ENCODE assay signal across 16 mouse cellular contexts in genomic region chr17:85712874-85713273, GRCm38 (mm10). TPM values are rescaled to one million over a fixed set of nuclear protein-coding genes. Genes with fewer than 3 reads are reported as not detected.
"Had no signal": no experiment of that assay in that cellular context is flagged by ENCODE, and none has a peak within 500 bp of the region (broad histone marks: within the 10 kb centered on the region; RNA-seq: fewer than 3 reads in every experiment).

No protein-coding gene starts in this region.

- H3K27me3 ChIP-seq: liver, embryonic 15.5 days; stomach, embryonic 15.5 days had no signal

- H3K4me1 ChIP-seq: liver, embryonic 15.5 days; neural tube, embryonic 12.5 days; stomach, embryonic 15.5 days had no signal

- H3K9me3 ChIP-seq: limb, embryonic 10.5 days; liver, embryonic 15.5 days; midbrain, embryonic 12.5 days; neural tube, embryonic 12.5 days; stomach, embryonic 15.5 days had no signal

- H3K36me3 ChIP-seq: limb, embryonic 10.5 days; liver, embryonic 15.5 days; midbrain, embryonic 12.5 days; neural tube, embryonic 12.5 days; stomach, embryonic 15.5 days had no signal

- H3K4me2 ChIP-seq: liver, embryonic 11.5 days; liver, embryonic 15.5 days; midbrain, embryonic 12.5 days; neural tube, embryonic 12.5 days; stomach, embryonic 15.5 days had no signal

- H3K9ac ChIP-seq: liver, embryonic 15.5 days; midbrain, embryonic 12.5 days; neural tube, embryonic 12.5 days; stomach, embryonic 15.5 days had no signal

- DNase-seq: kidney, adult 8-10 months; lung, adult 2 months; lung, postnatal 10 days; right cerebral cortex, postnatal 14 days; thymus, postnatal 4 days had no signal

- H3K4me3 ChIP-seq: left cerebral cortex, adult 2 months; limb, embryonic 10.5 days; liver, embryonic 15.5 days; midbrain, embryonic 12.5 days; myocyte; neural tube, embryonic 12.5 days; stomach, embryonic 15.5 days had no signal

- H3K27ac ChIP-seq: left cerebral cortex, adult 2 months; limb, embryonic 10.5 days; liver, embryonic 15.5 days; macrophage; midbrain, embryonic 12.5 days; neural tube, embryonic 12.5 days; stomach, embryonic 15.5 days had no signal

RNA-seq across cellular contexts. Expression of gene Six2, which starts 24.8 kb away (rescaled TPM):
- total RNA-seq: megakaryocyte-erythroid progenitor cell, adult 5-6 weeks; neutrophil, adult 5-6 weeks had no signal
- polyA plus RNA-seq: liver, embryonic 15.5 days; macrophage; myocyte had no signal
